Comparison of ENCODE assay signal across 22 mouse cellular contexts in genomic region chr1:152983416-152983815, GRCm38 (mm10). TPM values are rescaled to one million over a fixed set of nuclear protein-coding genes. Genes with fewer than 3 reads are reported as not detected.
DNase-seq lines count a peak whose midpoint lies in the region; ATAC-seq and TF ChIP-seq lines count a peak whose summit lies in the region.
"Had no signal": no experiment of that assay in that cellular context is flagged by ENCODE, and none has a peak within 500 bp of the region (broad histone marks: within the 10 kb centered on the region; RNA-seq: fewer than 3 reads in every experiment).

No protein-coding gene starts in this region.

- H3K4me1 ChIP-seq in cerebellum, adult 2 months (ENCODE audit: control insufficient read depth, insufficient read depth, low read length), result peaks cover 36% of the 10 kb centered on the region
- H3K4me1 ChIP-seq in liver, embryonic 12.5 days, result no peaks in the 10 kb centered on the region
- H3K4me1 ChIP-seq: forebrain, embryonic 10.5 days; megakaryocyte, embryonic 14.5 days; neural tube, embryonic 12.5 days had no signal

- ATAC-seq in liver, embryonic 12.5 days, result no peak
- ATAC-seq: hindbrain, postnatal 0 days had no signal

- DNase-seq in cerebellum, adult 2 months, result no peak
- DNase-seq in cerebellum, adult 9-10 months, result no peak
- peak; percentile 57 for DNase-seq in layer of hippocampus, adult 9-11 months
- no peak for DNase-seq in layer of hippocampus, postnatal 14 days (ENCODE audit: low spot score in 2 of 2)
- DNase-seq in left cerebral cortex, postnatal 36 days (ENCODE audit: low spot score in 2 of 2), result peak; percentile 68 to 75
- DNase-seq in adrenal gland, postnatal 4 days (ENCODE audit: low spot score in 2 of 2), result no peak
- DNase-seq in lung, postnatal 14 days, result no peak
- DNase-seq: adrenal gland, postnatal 25 days; gastrocnemius, postnatal 10 days; kidney, adult 8-10 months; kidney, postnatal 4 days; spleen, adult 18-20 months; thymus, postnatal 25 days had no signal

- intact Hi-C loops in left cerebral cortex, postnatal 36 days (cut with DNase I), result no loop called here

- no peaks in the 10 kb centered on the region for H3K27me3 ChIP-seq in cerebellum, adult 2 months (ENCODE audit: control insufficient read depth, insufficient read depth, low read length)
- no peaks in the 10 kb centered on the region; the same call in 1 of the 2 replicates for H3K27me3 ChIP-seq in liver, embryonic 12.5 days (replicated peaks)
- H3K27me3 ChIP-seq: CH12.LX; neural tube, embryonic 12.5 days had no signal

- H3K4me2 ChIP-seq in liver, embryonic 12.5 days, result no peak overlapping the region
- H3K4me2 ChIP-seq: heart, embryonic 11.5 days; liver, embryonic 11.5 days; neural tube, embryonic 12.5 days had no signal

- TF ChIP-seq CTCF in cerebellum, adult 2 months (IDR thresholded peaks at IDR 0.05; ENCODE audit: borderline replicate concordance, insufficient read depth, low read depth, low read length), result no peak

- H3K4me3 ChIP-seq in cerebellum, adult 2 months (replicated peaks; ENCODE audit: insufficient read depth, low read depth, low read length), result no peak overlapping the region
- H3K4me3 ChIP-seq in liver, embryonic 12.5 days, result no peak overlapping the region
- H3K4me3 ChIP-seq: forebrain, embryonic 10.5 days; megakaryocyte, embryonic 14.5 days; neural tube, embryonic 12.5 days had no signal

- no peaks in the 10 kb centered on the region for H3K36me3 ChIP-seq in liver, embryonic 12.5 days
- H3K36me3 ChIP-seq: forebrain, embryonic 10.5 days; neural tube, embryonic 12.5 days had no signal

- no peak for TF ChIP-seq POLR2A in cerebellum, adult 2 months (IDR thresholded peaks at IDR 0.05; ENCODE audit: borderline replicate concordance, insufficient read depth, low read length)

- no peaks in the 10 kb centered on the region for H3K9me3 ChIP-seq in liver, embryonic 12.5 days (replicated peaks)
- H3K9me3 ChIP-seq: forebrain, embryonic 10.5 days; neural tube, embryonic 12.5 days had no signal

- WGBS in cerebellum, adult 2 months, result 29% methylated on average over 14 of the region's 14 CpGs
- 84% methylated on average over 14 of the region's 14 CpGs for WGBS in liver, embryonic 12.5 days (ENCODE audit: insufficient replicate concordance)

- H3K9ac ChIP-seq in liver, embryonic 12.5 days, result no peak overlapping the region
- H3K9ac ChIP-seq: neural tube, embryonic 12.5 days had no signal

- H3K27ac ChIP-seq in cerebellum, adult 2 months (ENCODE audit: insufficient read depth, low read length), result peak overlapping the region; percentile 23; the same call in 1 of the 2 replicates
- H3K27ac ChIP-seq in liver, embryonic 12.5 days, result no peak overlapping the region
- H3K27ac ChIP-seq: forebrain, embryonic 10.5 days; hindbrain, postnatal 0 days; neural tube, embryonic 12.5 days; stomach, postnatal 0 days had no signal

RNA-seq across cellular contexts. Expression of gene Nmnat2, which starts 28.6 kb away (rescaled TPM):
- polyA plus RNA-seq in cerebellum, adult 2 months (2012; rRNA removed), result 120 and 131 TPM in 2 replicates
- total RNA-seq in layer of hippocampus, postnatal 14 days (2021), result 100 to 1,000 TPM; 104 to 109 TPM
- 100 to 1,000 TPM; 159 to 161 TPM for total RNA-seq in left cerebral cortex, postnatal 36 days (2021)
- 1 to 10 TPM; 4.2 to 4.5 TPM for total RNA-seq in adrenal gland, postnatal 4 days (2021)
- 0.05 TPM in 1 of 2 replicates, not detected in the other for polyA plus RNA-seq in liver, embryonic 12.5 days (2016; fragmentation: Nextera tagmentation; extraction: Ambion mirVana)

Comparison
In these comparisons a context has a peak if more than half of its experiments do, and no peak if none do; other contexts are left out.
1. DNase-seq: peak in layer of hippocampus, adult 9-11 months (single experiment) and left cerebral cortex, postnatal 36 days (2 of 2); none in cerebellum, adult 2 months (0 of 2), cerebellum, adult 9-10 months (single experiment), layer of hippocampus, postnatal 14 days (0 of 2), adrenal gland, postnatal 4 days (0 of 2) and lung, postnatal 14 days (single experiment).
2. RNA of gene Nmnat2, which starts 28.6 kb away (total RNA-seq): 159 to 161 TPM in left cerebral cortex, postnatal 36 days and 104 to 109 TPM in layer of hippocampus, postnatal 14 days; 4.2 to 4.5 TPM in adrenal gland, postnatal 4 days; every median in the first group is over 10 times any median in the second.